Mouse (Mus musculus): ENCODE measurements around the gene Clcn5. TPM values are rescaled to one million over a fixed set of nuclear protein-coding genes. Genes with fewer than 3 reads are reported as not detected.

Clcn5 gene
- 10 to 100 TPM; 10.8 to 18.2 TPM for total RNA-seq (2021)
- long read RNA-seq, experiment 1, result 0 reads
- long read RNA-seq, experiment 2, full-length matches to known transcripts, result 1 of 4 reads
- long read RNA-seq, experiment 2, partial matches to known transcripts, result 0 of 4 reads
- long read RNA-seq, experiment 2, other reads (novel, unspliced or antisense), result 3 of 4 reads

- intact Hi-C loops (cut with DNase I; ENCODE audit: low total_unique reads), result no loop called here
- DNase-seq, result peak; percentile 96
Observed at GRCm38 (mm10) chrX:7319089-7319721, at the start of gene Clcn5. Gene Clcn5, minus strand, starts transcription at chrX:7319358.

- no peak for DNase-seq
- intact Hi-C loops (cut with DNase I; ENCODE audit: low total_unique reads), result loop anchor here (10.0 kb wide), 1 partner anchor 99 kb away; no protein-coding TSS in a partner anchor
Observed at GRCm38 (mm10) chrX:7325455-7325854, 6.3 kb upstream of the Clcn5 start.

GRCm38 (mm10) chrX:7322288-7322687 lies 3.1 kb upstream of the Clcn5 start:
- peak; percentile 47 for DNase-seq
- intact Hi-C loops (cut with DNase I; ENCODE audit: low total_unique reads), result loop anchor here (10.0 kb wide), 1 partner anchor 103 kb away; no protein-coding TSS in a partner anchor

- intact Hi-C loops (cut with DNase I; ENCODE audit: low total_unique reads), result loop anchor here (10.0 kb wide), 1 partner anchor 104 kb away; no protein-coding TSS in a partner anchor
- no peak for DNase-seq
Observed at GRCm38 (mm10) chrX:7320571-7320970, 1.4 kb upstream of the Clcn5 start.

- intact Hi-C loops (cut with DNase I; ENCODE audit: low total_unique reads), result no loop called here
Observed at GRCm38 (mm10) chrX:7318551-7319025, 570 bp downstream of the Clcn5 start.

GRCm38 (mm10) chrX:7315115-7315514 lies 4.0 kb downstream of the Clcn5 start:
- intact Hi-C loops (cut with DNase I; ENCODE audit: low total_unique reads), result no loop called here
- no peak for DNase-seq

More at GRCm38 (mm10) chrX:7318551-7319025, 570 bp downstream of the Clcn5 start:
- no peak for DNase-seq

- intact Hi-C loops (cut with DNase I; ENCODE audit: low total_unique reads), result no loop called here
- peak; percentile 11 for DNase-seq
Observed at GRCm38 (mm10) chrX:7314645-7315044, 4.5 kb downstream of the Clcn5 start.

GRCm38 (mm10) chrX:7308242-7308641 lies 10.9 kb downstream of the Clcn5 start:
- intact Hi-C loops (cut with DNase I; ENCODE audit: low total_unique reads), result no loop called here
- no peak for DNase-seq

- intact Hi-C loops (cut with DNase I; ENCODE audit: low total_unique reads), result no loop called here
- DNase-seq, result no peak
Observed at GRCm38 (mm10) chrX:7306861-7307260, 12.3 kb downstream of the Clcn5 start.

GRCm38 (mm10) chrX:7292981-7293380 lies 26.2 kb downstream of the Clcn5 start:
- no peak for DNase-seq
- intact Hi-C loops (cut with DNase I; ENCODE audit: low total_unique reads), result no loop called here

- DNase-seq, result no peak
- intact Hi-C loops (cut with DNase I; ENCODE audit: low total_unique reads), result no loop called here
Observed at GRCm38 (mm10) chrX:7292151-7292768, 26.9 kb downstream of the Clcn5 start.

- intact Hi-C loops (cut with DNase I; ENCODE audit: low total_unique reads), result no loop called here
- DNase-seq, result no peak
Observed at GRCm38 (mm10) chrX:7288976-7289375, 30.2 kb downstream of the Clcn5 start.

GRCm38 (mm10) chrX:7287051-7287734 lies 32.0 kb downstream of the Clcn5 start:
- no peak for DNase-seq
- intact Hi-C loops (cut with DNase I; ENCODE audit: low total_unique reads), result no loop called here

GRCm38 (mm10) chrX:7282636-7283035 lies 36.5 kb downstream of the Clcn5 start:
- DNase-seq, result no peak
- intact Hi-C loops (cut with DNase I; ENCODE audit: low total_unique reads), result no loop called here

GRCm38 (mm10) chrX:7279722-7280121 lies 39.4 kb downstream of the Clcn5 start:
- no peak for DNase-seq

GRCm38 (mm10) chrX:7276564-7276963 lies 42.6 kb downstream of the Clcn5 start:
- intact Hi-C loops (cut with DNase I; ENCODE audit: low total_unique reads), result no loop called here
- DNase-seq, result peak; percentile 26

More at GRCm38 (mm10) chrX:7279722-7280121, 39.4 kb downstream of the Clcn5 start:
- intact Hi-C loops (cut with DNase I; ENCODE audit: low total_unique reads), result no loop called here

GRCm38 (mm10) chrX:7261149-7261548 lies 58.0 kb downstream of the Clcn5 start:
- no peak for DNase-seq

GRCm38 (mm10) chrX:7260400-7261113 lies 58.6 kb downstream of the Clcn5 start:
- no peak for DNase-seq

More at GRCm38 (mm10) chrX:7261149-7261548, 58.0 kb downstream of the Clcn5 start:
- intact Hi-C loops (cut with DNase I; ENCODE audit: low total_unique reads), result no loop called here

GRCm38 (mm10) chrX:7259718-7260117 lies 59.4 kb downstream of the Clcn5 start:
- intact Hi-C loops (cut with DNase I; ENCODE audit: low total_unique reads), result no loop called here
- DNase-seq, result no peak

More at GRCm38 (mm10) chrX:7260400-7261113, 58.6 kb downstream of the Clcn5 start:
- intact Hi-C loops (cut with DNase I; ENCODE audit: low total_unique reads), result no loop called here

Data from gastrocnemius, postnatal 14 days (tissue).